Mouse (Mus musculus): Measurements from ENCODE around the gene Meaf6. TPM values are rescaled to one million over a fixed set of nuclear protein-coding genes. Genes with fewer than 3 reads are reported as not detected.

Meaf6 gene
- total RNA-seq, 2 experiments from 2014 or later, result 110 to 113 TPM

DNA sequence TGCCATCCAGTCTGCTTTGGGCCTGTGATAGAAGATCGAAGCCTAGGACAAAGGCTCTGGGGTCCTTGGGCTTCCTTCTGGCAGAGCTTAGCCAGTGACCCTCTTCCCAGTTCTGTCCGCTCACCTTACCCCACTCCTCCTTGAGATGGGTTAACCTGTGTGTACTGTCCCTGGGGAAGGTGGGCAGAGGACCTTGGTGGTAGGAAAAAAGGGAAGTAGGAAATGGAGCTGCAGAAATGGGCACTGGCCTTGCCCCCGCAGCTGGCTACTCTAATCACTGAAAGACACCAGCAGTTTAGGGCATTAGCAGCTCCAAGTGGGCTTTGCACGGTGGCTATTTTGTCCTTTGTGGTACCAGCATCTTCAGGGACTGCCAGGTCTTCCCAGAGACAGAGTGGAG lies 30.1 kb downstream of the Meaf6 start:
- no peak for DNase-seq (ENCODE audit: low spot score in 2 of 2)

DNA sequence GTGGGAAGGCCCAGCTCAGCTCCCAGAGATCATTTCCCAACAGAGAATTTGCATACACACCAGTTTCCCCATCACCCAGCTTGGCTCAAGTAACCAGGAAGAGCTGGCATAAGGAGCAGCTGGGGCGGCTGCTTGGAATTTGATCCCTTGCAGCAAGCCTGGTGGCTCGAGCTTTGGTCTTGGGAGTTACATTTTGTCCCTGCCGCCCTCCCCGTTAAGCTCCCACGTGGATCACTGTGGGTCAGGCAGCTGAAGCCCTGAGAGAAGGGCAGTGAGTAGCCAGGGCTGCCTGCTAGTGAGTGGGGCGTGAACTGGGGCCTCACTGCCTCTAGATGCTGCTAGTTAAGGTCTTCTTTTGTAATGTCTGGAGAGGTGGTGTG lies 30.8 kb downstream of the Meaf6 start:
- DNase-seq (ENCODE audit: low spot score in 2 of 2), result no peak

DNA sequence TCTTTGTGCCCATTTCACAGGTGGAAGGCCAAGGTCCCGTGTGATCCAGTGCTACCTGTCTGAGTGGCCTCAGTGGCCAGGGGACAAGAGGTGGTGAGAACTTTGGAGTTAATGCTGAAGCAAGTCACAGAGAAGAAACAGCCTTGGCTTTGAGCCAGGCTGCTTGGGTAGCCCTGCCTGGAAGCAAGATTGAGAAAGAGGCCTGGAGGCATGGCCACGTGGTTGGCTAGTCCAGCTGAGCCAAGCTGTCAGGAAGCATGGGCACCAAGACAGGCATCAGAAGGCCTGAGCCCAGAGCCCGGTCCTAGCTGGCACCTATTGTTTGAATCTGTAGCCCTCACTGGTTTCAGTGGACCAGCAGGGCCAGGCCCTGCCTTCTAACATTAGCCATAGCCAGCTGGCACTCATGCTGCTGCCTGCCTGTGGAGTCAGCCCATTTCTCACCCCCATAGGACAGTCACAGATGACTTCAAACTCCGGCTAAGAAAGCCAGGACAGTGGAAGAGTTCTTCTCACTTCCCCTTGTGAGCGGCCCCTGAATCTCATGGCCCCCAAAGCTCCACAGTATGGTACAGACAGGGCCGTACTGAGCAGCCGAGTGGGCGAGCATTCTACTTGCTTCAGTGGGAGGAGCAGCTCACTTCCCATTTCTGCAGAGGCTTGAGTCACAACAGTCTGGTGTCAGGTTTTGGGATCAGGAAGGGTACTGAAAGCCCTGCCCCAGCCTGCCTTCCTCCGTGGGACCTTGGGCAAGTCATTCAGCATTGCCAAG lies 31.3 kb downstream of the Meaf6 start:
- peak; percentile 59 to 69 for DNase-seq (ENCODE audit: low spot score in 2 of 2)

- DNase-seq (ENCODE audit: low spot score in 2 of 2), result no peak
Observed at GRCm38 (mm10) chr4:125116929-125117328, 32.0 kb downstream of the Meaf6 start.

DNA sequence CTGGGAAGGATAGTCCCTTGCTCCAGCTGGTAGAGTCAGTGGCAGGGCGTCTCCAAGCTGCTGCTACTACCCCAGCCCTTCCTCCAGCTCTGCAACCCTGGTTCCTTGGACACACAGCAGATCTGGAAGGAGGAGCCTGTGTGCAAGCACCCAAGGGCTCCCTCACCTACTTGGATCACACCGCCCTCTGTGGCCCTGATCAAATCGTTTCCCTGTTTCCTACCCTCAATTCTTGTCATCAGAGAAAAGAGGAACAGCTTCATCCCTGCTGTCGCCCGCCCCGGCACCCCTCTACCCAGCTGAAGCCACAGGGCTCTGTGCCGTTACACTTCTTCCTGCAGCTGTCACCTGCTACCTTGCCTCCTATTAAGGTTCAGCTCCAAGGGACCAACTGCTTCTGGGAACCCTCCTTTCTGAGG lies 33.0 kb downstream of the Meaf6 start:
- no peak for DNase-seq (ENCODE audit: low spot score in 2 of 2)

DNA sequence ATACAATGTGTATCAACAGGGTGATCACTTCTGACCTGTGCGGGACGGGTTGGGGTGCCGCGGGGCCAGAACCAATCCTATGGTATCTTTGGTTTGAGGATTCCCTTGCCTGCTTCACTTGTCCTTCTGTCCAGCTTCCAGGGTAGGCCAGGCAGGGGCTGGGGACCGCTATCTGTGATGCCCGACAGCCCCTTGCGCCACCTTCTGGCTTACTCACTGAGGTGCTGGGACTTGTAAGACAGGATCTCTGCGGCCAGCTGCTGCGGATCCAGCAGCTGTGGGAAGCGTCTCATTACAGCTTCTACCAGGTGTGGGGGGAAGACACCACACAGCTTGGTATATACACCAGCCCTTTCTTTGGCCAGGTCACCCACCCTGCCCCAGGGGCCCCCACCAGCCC lies 34.1 kb downstream of the Meaf6 start:
- DNase-seq (ENCODE audit: low spot score in 2 of 2), result no peak

- DNase-seq (ENCODE audit: low spot score in 2 of 2), result no peak
Observed at GRCm38 (mm10) chr4:125119721-125120120, 34.8 kb downstream of the Meaf6 start.

GRCm38 (mm10) chr4:125122431-125123278 lies 37.7 kb downstream of the Meaf6 start:
- DNase-seq (ENCODE audit: low spot score in 2 of 2), result no peak

DNA sequence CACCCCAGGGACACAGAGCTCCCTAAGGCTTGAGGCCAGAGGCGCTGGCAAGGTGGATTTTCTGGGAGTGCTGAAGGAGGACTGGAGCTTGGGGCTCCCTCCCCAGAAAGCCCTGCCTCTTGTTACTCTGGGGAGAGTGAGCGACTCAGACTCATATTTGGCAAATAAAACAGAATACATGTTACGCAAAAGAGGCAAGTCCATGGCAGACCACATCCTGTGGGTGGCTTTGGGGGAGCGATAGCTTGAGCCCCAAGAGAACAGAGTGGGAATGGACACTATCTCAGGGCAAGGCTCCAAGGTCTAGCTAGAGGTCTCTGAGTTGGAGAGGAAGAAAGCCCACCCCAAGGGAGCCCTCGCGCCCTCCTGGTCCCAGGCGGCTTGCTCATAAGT lies 38.3 kb downstream of the Meaf6 start:
- DNase-seq (ENCODE audit: low spot score in 2 of 2), result no peak

DNA sequence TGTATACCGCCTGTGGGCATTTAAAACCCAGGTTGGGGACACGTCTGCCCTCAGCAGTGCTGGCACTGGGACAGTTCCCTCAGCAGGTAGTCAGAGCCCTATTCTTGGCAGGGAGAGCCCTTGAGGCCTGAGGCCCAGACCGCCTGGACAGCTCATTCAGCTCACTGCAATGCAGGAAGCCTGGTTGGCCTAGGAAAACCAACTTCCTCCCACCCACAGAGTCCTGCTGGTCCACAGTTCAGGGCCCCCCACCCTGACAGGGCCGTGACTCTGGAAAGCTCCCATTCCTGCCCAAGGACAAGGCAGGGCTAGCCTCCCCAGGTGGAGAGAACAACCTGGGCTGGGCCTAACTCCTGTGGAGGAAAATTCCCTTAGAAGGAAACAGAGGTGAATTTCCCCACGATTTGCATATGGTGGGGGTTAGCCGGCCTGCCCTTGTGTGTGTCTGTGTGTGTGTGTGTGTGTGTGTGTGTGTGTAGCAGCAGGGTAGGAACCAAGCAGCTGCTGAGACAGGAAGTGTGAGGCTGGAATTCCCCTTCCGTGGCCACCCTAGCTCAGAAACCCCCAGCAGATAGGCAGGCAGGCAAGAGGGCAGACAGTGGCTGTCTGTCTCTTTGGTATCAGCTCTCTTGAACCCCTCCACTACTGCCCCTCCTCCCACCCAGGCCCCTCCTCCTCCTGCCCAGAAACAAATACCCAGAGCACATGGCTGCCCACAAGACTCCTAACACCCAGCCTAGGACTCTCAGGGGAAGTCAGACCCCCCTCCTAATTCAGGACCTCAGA lies 39.7 kb downstream of the Meaf6 start:
- DNase-seq (ENCODE audit: low spot score in 2 of 2), result no peak

DNA sequence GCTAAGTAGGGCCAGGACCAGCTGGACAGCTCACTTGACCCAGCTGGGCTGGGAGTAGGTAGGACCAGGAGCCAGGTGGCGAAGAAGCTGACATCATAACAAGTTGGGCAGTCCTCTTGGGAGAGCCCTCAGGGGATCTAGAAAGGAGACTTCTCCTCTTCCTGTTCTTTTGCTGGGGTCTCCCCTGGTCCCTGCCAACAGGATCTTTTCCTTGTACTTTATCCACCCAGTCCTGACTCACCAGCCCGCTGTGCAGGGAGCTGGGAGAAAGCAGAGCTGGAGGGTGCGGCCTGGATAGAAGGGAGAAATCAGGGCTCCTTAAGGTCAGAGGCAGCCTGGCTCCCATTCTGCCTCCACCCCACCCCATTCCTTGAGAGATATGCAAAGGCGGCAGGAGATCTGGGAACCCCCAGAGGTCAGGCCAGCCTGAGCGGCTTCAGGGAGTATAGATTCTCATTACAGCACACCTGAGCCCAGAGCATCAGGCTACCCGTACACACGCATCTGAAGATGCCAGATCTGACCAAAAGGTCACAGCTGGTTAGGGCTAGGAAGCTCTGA lies 40.5 kb downstream of the Meaf6 start:
- DNase-seq (ENCODE audit: low spot score in 2 of 2), result no peak

DNA sequence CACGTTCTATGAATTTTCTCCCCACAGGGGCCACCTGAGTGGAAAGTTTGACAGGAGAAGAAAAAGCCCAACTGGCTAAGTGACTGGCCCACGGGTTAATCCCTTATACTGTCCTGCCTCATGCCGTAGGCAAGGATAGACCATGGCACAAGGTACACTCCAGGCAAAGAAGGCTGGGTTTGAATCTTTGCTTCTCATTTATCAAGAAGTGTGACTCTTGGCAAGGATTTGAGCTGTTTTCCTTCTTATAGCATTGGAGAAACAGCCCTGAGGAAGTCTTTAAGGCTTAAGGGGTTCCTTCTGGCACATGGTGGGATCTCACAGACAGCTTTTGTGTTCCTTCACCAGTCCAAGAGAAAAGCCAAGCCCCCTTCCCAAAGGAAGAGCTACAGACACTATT lies 41.3 kb downstream of the Meaf6 start:
- DNase-seq (ENCODE audit: low spot score in 2 of 2), result no peak

- no peak for DNase-seq (ENCODE audit: low spot score in 2 of 2)
Observed at GRCm38 (mm10) chr4:125126761-125127160, 41.8 kb downstream of the Meaf6 start.

- peak; percentile 56 to 63 for DNase-seq (ENCODE audit: low spot score in 2 of 2)
Observed at GRCm38 (mm10) chr4:125127305-125128084, 42.6 kb downstream of the Meaf6 start, which contains the start of gene Zc3h12a. TSS of gene Zc3h12a (minus strand) at chr4:125127840.

DNA sequence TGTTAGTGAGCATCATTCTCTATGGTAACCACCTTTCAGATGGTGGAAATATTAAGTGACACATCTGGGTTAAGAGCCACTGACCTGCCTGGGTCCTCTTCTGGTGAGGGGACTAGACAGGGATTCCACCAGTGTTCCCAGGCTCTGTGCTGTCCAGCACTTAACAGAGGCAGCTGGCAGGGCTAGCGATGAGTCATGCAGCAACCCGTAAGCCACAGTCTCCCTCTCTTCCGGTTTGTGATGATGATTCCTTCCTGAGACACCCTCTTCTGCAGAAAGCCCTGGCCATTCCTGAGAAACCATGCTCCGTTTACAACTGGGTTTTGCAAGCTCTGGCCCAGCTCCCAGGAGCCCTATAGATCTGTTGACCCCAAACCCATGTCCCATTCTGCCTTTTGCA lies 46.6 kb downstream of the Meaf6 start:
- no peak for DNase-seq (ENCODE audit: low spot score in 2 of 2)

DNA sequence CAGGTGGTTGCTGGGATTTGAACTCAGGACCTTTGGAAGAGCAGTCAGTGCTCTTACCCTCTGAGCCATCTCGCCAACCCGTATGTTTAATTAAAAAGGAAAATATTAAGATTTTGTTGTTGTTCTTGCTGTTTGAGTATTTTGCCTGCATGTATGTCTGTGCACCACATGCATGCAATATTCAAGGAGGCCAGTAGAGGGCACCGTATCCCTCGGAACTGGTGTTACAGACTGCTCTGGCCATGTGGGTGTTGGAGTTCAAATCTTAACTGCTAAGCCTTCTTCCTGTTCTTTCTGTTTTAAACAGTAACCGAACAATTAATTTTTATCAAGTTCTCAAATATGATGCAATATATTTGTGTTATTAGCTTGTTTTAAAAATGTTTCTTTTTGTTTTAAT lies 47.5 kb downstream of the Meaf6 start:
- DNase-seq (ENCODE audit: low spot score in 2 of 2), result peak; percentile 58 to 67

DNA sequence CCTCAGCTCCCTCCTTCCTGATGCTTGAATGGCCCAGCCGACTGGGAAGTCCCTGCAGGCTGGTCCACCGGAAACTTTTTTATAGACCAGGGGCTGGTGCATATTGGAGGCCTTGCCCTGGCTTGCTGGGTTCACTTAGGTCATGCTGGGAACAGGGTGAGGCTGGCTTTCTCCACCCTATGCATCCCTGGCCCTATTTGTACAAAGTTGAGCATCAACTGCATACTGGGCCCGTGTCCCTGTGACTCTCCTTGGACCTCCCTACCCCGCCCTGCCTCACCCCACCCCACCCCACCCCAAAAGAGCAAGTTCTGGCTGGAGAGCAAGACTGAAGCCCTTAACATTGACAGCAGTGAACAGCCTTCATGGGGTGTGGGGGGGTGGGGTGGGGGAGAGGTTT lies 49.3 kb downstream of the Meaf6 start:
- no peak for DNase-seq (ENCODE audit: low spot score in 2 of 2)

GRCm38 (mm10) chr4:125134631-125135030 lies 49.7 kb downstream of the Meaf6 start:
- DNase-seq (ENCODE audit: low spot score in 2 of 2), result no peak

DNA sequence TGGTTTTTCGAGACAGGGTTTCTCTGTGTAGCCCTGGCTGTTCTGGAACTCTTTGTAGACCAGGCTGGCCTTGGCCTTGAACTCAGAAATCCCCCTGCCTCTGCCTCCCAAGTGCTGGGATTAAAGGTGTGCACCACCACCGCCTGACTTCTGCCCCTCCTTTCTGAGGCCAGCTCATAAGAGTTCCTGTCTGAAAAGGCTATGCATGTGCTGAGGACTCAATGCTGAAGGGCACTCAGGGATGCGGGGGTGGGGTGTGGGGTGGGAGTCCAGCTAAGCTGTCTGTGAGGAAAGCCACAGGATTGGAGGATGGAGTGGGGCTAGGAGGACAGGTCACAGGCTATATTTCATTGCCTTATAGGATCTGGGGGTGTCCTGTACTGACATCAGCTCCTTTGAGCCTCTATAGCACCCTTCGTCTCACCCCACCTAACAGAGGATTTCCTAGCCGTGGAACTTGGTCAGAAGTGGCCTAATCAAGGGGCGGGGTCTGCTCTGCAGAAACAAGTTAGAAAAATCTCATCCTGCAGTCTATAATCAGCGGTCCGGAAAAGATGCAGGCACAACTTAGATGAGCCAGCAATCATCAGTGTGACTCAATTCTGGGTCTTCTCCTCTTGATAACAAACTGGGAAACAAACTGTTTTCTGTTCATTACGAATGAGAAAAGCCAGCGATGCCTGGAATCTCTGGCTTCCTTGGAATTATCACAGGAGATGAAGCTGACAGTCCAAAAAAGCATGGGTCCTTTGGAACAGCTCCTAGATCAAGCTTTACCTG lies 50.3 kb downstream of the Meaf6 start:
- DNase-seq (ENCODE audit: low spot score in 2 of 2), result no peak

Data from layer of hippocampus, postnatal 14 days (tissue).